Mouse (Mus musculus) hindbrain, postnatal 0 days (tissue): ENCODE data around the gene Eno2. TPM values are rescaled to one million over a fixed set of nuclear protein-coding genes. Genes with fewer than 3 reads are reported as not detected.

Experiments used
- ATAC-seq: fragments of 200-750 bp; cut with Nextera tagmentation; 2 replicates; pipeline ENCODE4 v1.8.0; 2017; ENCODE audit warnings: mild to moderate bottlenecking, moderate TSS enrichment, moderate library complexity
- DNase-seq: peaks from one replicate; pipeline ENCODE4 v3.0.0-alpha.2; 2015; ENCODE audit warnings: low spot score
- H3K27ac ChIP-seq: fragments of 300-500 bp; sonication (generic); 2 replicates; pipeline ENCODE4 v1.5.1; 2014; ENCODE audit warnings: mild to moderate bottlenecking
- H3K27me3 ChIP-seq: fragments of 300-500 bp; sonication (generic); 2 replicates; pipeline ENCODE4 v1.6.1; 2014; ENCODE audit warnings: low read length, mixed read lengths; ENCODE audit not compliant: insufficient read depth
- H3K36me3 ChIP-seq: fragments of 300-500 bp; sonication (generic); 2 replicates; pipeline ENCODE4 v1.6.1; 2014; ENCODE audit warnings: low read length, mixed read lengths; ENCODE audit not compliant: insufficient read depth
- H3K4me1 ChIP-seq: fragments of 300-500 bp; sonication (generic); 2 replicates; pipeline ENCODE4 v1.6.1; 2014; ENCODE audit warnings: antibody characterized with exemption, low read length, mixed read lengths; ENCODE audit not compliant: insufficient read depth
- H3K4me2 ChIP-seq: fragments of 300-500 bp; sonication (generic); 2 replicates; pipeline ENCODE4 v1.6.1; 2014; ENCODE audit warnings: low read depth, mild to moderate bottlenecking, low read length, moderate library complexity, mixed read lengths
- H3K4me3 ChIP-seq: fragments of 300-500 bp; sonication (generic); 2 replicates; pipeline ENCODE4 v1.5.1; 2014; ENCODE audit warnings: low read length
- H3K9ac ChIP-seq: fragments of 300-500 bp; sonication (generic); replicated peaks from 2 replicates; pipeline ENCODE4 v1.6.1; 2014; ENCODE audit warnings: mild to moderate bottlenecking, low read length, moderate library complexity, mixed read lengths
- H3K9me3 ChIP-seq: fragments of 300-500 bp; sonication (generic); 2 replicates; pipeline ENCODE4 v1.6.1; 2016; ENCODE audit warnings: low read length, mixed read lengths
- CTCF ChIP-seq: IDR thresholded peaks from 2 replicates; pipeline ENCODE4 v1.5.1; 2016; ENCODE audit warnings: antibody characterized with exemption, control low read depth, low read depth
- WGBS: fragments of 180-500 bp; shearing (Covaris S2); extraction: QIAGEN DNeasy Blood & Tissue Kit; methylation state at CpG from one replicate; pipeline ENCODE4 v1.1.7; 2014; 5-methylcytosine and 5-hydroxymethylcytosine counted together
- polyA plus RNA-seq: library from polyadenylated mRNA; unstranded; fragments of >200 nt; fragmentation: Nextera tagmentation; extraction: Ambion mirVana; gene quantifications from 2 replicates; pipeline ENCODE4 v1.2.1, GENCODE M21; 2015
- total RNA-seq: library from RNA; depleted of rRNA; stranded (reverse); fragments of >200 nt; gene quantifications from 2 replicates; pipeline ENCODE4 v1.2.3, GENCODE M21; 2014

The Eno2 gene
- total and polyA plus RNA-seq, 2 experiments from 2014 or later = 213 to 357 TPM

DNA sequence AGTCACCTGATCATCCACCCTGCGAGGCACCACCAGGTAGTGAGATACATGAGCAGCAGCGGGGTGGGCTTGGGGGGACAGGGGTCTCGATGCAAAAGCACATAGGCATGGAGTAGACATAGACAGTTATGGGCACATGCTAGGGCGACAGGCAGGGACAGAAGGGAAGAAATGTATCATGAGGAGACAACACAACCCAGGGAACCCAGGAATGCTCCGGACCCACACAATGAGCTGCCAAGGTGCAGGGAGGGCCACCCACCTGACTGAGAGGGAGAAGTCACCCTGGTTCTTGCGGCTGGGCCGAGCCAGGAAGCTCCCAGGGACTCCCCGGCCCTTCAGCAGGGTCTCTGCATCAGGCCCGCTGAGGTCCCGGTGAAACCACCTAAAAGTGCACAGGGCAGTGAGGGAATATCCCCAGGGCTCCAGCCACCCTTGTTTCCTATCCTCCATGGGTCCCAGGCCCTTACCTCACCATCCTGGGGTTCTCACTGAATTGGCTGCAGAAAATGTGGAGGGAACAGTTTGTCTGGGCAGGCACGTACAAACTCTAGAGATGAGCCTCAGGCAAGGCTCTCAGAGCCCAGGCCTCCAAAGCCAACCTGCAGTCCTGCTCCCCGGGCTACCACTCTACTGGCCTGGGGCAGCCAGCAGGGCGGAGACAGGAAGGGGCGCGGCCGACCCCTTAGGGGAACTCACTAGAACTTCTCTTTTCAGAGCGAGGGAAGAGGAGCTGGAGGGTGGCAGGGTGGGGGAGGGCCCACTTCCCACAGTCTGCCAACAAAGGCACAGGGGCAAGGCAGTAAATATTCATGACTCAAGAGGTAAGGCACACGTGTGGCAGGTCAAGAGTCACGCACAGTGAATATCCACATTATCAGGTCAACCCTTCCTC is 36.8 kb downstream of the Eno2 start:
- no peak for TF ChIP-seq CTCF
- no peak overlapping the region for H3K9ac ChIP-seq
- H3K4me1 ChIP-seq = no peaks in the 10 kb centered on the region
- H3K4me2 ChIP-seq = no peak overlapping the region
- ATAC-seq = no peak
- no peaks in the 10 kb centered on the region for H3K9me3 ChIP-seq
- WGBS = 52% methylated on average over 19 of the region's 19 CpGs
- no peaks in the 10 kb centered on the region for H3K36me3 ChIP-seq
- no peaks in the 10 kb centered on the region for H3K27me3 ChIP-seq
- no peak overlapping the region for H3K4me3 ChIP-seq
- H3K27ac ChIP-seq = no peak overlapping the region
- no peak for DNase-seq

DNA sequence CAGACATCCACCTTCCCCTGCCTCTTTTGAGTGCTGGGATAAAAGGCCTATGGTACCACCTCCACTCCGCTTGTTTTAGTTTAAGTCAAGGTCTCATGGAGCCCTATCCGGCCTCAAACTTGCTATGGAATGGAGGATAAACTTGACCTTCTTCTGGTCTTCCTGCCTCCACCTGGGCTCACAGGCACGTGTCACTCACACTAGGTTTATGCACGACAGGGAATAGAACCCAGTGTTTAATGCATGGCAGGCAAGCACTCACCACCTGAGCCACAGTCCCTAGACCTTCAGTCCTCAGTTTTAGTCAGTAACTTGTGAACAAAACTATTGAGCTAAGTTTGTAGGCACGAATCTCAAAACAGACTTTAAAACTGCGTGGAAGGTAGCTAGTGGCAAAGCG is 38.4 kb downstream of the Eno2 start:
- TF ChIP-seq CTCF = no peak
- Histone ChIP-seq H3K4me3 (no peak overlapping the region), H3K9ac (no peak overlapping the region), H3K4me1 (no peaks in the 10 kb centered on the region), H3K9me3 (no peaks in the 10 kb centered on the region), H3K4me2 (no peak overlapping the region), H3K36me3 (no peaks in the 10 kb centered on the region), H3K27ac (no peak overlapping the region), H3K27me3 (no peaks in the 10 kb centered on the region)
- 89% methylated on average over 7 of the region's 7 CpGs for WGBS
- no peak for DNase-seq
- no peak for ATAC-seq

DNA sequence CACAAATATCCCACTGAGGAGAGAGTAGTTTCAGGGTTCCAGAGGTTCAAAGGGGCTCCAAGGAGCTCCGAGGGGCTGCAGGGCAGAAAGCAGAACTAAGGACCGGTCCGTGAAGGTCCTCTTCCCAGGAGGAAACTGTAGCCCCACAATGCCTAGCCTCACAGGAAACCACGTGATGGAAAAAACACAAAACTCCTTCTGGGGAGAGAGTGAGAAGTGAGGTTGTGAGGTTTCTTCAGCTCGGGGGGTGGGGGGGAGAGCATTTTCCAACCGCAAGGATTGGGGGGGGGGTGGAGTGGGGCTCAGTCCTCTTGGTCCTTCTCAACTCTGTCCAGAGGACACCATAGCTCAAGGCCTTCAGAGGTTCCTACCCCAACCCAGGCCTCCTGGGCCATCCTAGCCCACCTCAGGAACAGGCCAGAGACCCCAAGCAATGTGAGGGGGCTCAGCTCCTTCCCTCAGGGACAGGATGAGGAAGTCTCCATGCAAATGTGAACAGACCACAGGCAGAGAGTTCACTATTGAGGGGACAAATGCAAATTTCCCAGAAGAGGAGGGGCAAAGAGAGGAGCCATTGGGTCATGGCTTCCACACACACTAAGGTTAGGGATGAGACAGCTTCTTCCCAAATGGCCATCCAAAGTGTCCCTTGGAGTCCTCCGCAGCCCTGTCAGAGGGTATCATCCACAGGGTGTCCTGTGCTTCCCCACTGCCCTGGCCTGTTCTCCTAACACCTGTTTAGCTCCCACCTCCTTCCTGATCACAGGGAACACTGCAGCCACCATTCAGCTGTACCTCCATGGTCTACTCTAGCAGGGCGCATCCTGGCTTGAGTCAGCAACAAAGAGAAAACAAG is 39.4 kb downstream of the Eno2 start:
- ATAC-seq = no peak
- Histone ChIP-seq H3K4me1 (no peaks in the 10 kb centered on the region), H3K4me3 (no peak overlapping the region), H3K27ac (no peak overlapping the region), H3K36me3 (no peaks in the 10 kb centered on the region), H3K9me3 (no peaks in the 10 kb centered on the region), H3K4me2 (no peak overlapping the region), H3K27me3 (no peaks in the 10 kb centered on the region), H3K9ac (no peak overlapping the region)
- TF ChIP-seq CTCF = no peak
- 90% methylated on average over 8 of the region's 8 CpGs for WGBS
- no peak for DNase-seq

DNA sequence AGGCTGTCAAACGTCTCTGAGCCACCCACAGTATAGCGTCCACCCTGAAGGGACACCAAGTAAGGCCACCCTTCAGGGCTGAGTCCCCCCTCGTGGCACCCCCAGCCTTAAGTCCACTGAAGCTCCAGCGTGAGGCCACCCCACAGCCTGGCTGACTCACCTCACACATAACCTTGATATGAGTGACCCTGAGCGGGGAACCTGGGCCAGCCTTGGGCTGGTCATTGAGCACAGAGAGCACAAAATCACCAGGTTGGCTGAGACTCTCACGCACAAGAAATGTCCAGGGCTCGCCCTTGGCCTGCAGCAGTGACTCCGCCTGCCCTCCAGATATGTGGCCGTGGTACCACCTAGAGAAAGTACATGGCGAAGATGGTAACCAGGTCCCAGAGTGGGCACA is 40.9 kb downstream of the Eno2 start:
- no peak overlapping the region for H3K9ac ChIP-seq
- H3K4me1 ChIP-seq = no peaks in the 10 kb centered on the region
- no peak for DNase-seq
- H3K36me3 ChIP-seq = no peaks in the 10 kb centered on the region
- TF ChIP-seq CTCF = no peak
- H3K27ac ChIP-seq = no peak overlapping the region
- ATAC-seq = no peak
- 89% methylated on average over 10 of the region's 10 CpGs for WGBS
- no peaks in the 10 kb centered on the region for H3K27me3 ChIP-seq
- H3K9me3 ChIP-seq = no peaks in the 10 kb centered on the region
- H3K4me2 ChIP-seq = no peak overlapping the region
- no peak overlapping the region for H3K4me3 ChIP-seq

- H3K4me1 ChIP-seq = no peaks in the 10 kb centered on the region
- TF ChIP-seq CTCF = no peak
- H3K27ac ChIP-seq = no peak overlapping the region
- H3K9me3 ChIP-seq = no peaks in the 10 kb centered on the region
- no peak overlapping the region for H3K4me3 ChIP-seq
- H3K4me2 ChIP-seq = no peak overlapping the region
- no peak overlapping the region for H3K9ac ChIP-seq
- H3K27me3 ChIP-seq = no peaks in the 10 kb centered on the region
- DNase-seq = no peak
- no peaks in the 10 kb centered on the region for H3K36me3 ChIP-seq
- 88% methylated on average over 10 of the region's 10 CpGs for WGBS
- ATAC-seq = no peak
Measured at GRCm38 (mm10) chr6:124724472-124724871, 45.0 kb downstream of the Eno2 start.

DNA sequence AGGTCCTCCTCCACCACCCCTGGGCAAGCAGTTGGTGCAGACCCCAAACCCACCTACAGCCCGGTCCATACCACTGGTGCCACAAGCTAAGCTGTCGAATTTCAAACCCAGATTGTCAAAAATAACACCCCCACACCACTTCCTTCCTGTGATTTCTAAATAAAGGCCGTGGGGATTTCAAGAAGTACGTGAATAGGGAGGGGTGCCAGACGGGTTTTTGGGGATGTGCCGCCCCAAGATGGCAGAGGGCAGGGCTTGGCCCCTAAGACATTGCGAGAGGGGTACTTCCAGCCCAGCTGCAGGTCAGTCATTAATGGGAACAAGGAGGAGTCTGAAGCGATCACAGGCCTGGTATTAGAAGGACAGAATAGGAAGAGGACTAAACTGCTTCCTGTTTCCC is 45.9 kb downstream of the Eno2 start:
- WGBS = 77% methylated on average over 8 of the region's 8 CpGs
- no peak for DNase-seq
- no peak overlapping the region for H3K27ac ChIP-seq
- no peak overlapping the region for H3K4me2 ChIP-seq
- no peaks in the 10 kb centered on the region for H3K9me3 ChIP-seq
- no peak for TF ChIP-seq CTCF
- H3K9ac ChIP-seq = no peak overlapping the region
- H3K27me3 ChIP-seq = no peaks in the 10 kb centered on the region
- no peak overlapping the region for H3K4me3 ChIP-seq
- ATAC-seq = no peak
- no peaks in the 10 kb centered on the region for H3K36me3 ChIP-seq
- no peaks in the 10 kb centered on the region for H3K4me1 ChIP-seq
